Mouse (Mus musculus) v-Abl transformed pro-B cells (cell line): ENCODE data around the gene Tnfsf14.

Experiments
- in situ Hi-C, 2 experiments: fragments of 400-800 bp; cut with MboI; formaldehyde crosslinking; loops; one replicate each; pipeline ENCODE4 v1.15.1; 2025; ENCODE audit not compliant: unreplicated experiment in 2 of 2

Gene Tnfsf14

DNA sequence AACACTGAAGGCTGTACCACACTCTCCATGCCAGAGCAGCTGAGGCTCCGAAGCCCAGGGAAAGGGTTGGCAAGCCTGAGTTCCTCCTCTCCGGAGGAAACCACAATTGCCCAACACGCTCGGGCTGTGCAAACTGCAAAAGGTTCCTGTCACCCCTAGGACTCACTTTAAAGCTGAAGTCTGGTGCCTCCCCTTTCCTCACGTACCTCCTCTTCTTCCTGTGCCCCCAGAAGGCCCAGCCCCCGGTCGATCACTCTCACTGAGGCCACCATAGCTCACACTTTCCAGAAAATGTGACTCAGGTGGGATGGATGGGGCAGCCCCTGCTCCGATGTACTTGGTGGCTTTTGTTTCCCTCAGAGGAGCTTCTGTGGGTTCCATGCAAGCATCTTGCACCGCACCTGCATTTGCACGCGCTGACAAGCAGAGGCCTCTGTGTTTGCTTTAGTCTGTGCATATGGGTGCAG lies at the start of gene Tnfsf14:
Tnfsf14 (minus strand) TSS at position 137 of the 467 bp plus-strand sequence.
- in situ Hi-C loops, result no loop called here

DNA sequence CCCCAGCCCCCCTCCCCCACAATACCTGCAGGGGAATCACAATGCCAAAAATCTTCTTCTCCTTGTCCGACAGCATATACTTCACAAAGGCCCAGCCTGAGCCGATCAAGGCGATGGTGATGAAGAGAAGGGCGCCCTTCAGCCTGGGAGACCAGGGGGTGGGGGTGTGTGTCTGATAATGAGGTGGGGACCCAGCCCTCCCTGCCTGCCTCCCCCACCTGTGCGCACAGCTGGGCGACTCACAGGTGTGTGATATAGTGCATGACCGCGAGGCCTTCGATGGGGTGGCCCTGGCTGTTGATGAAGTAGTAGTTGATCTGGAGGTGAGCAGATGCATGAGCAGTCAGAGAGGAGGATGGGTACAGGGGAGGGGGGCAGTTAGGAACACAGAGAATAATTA lies 43.2 kb upstream of the Tnfsf14 start:
- in situ Hi-C loops, result no loop called here

GRCm38 (mm10) chr17:57235803-57236202 lies 41.8 kb upstream of the Tnfsf14 start:
- in situ Hi-C loops, result no loop called here

GRCm38 (mm10) chr17:57234254-57234928 lies 40.4 kb upstream of the Tnfsf14 start:
- in situ Hi-C loops, result no loop called here

GRCm38 (mm10) chr17:57233038-57233437 lies 39.1 kb upstream of the Tnfsf14 start:
- in situ Hi-C loops, result no loop called here

- in situ Hi-C loops, result no loop called here
These were observed 38.2 kb upstream of the Tnfsf14 start for GRCm38 (mm10) chr17:57232200-57232599.

DNA sequence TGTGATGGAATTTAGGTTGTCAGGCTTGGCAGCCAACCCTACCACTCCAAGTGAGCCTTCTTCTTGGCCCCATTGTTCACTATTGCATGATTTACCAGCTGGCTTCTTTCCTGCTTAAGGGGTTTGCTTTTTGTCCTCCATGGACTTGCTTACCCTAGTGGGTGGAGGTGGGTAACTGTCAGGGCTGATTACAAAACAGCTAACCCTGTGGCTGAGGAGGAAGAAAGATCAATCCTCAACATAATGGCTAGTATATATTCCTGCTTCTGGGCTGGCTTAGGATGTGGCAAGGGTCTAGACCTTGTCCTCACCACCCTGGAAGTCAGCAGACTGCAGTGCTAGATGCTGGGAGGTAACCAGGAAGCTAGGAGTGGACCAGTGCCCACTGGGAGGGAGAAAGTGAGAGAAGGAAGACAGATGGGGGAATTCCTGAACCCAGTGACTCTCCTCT lies 37.4 kb upstream of the Tnfsf14 start:
- in situ Hi-C loops, result no loop called here

DNA sequence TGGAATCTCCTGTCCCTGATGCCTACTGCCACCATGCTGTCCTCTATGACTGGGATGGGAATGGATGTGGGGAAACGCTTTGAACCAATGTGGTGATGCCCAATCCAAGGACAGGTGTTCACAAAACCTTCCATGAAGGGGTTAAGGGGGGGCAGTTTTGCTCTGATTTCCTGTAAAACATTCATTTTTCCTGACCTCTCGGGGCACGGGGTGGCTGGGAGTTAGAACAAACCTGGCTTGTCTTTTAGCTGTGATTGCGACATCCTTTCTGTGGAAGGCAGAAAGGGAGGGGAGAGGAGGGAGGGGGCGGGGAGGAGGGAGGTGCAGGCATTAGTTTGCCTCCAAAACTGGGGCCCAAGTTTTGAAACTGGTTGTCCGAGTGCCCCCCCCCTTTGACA lies 36.8 kb upstream of the Tnfsf14 start:
- in situ Hi-C loops, result no loop called here

DNA sequence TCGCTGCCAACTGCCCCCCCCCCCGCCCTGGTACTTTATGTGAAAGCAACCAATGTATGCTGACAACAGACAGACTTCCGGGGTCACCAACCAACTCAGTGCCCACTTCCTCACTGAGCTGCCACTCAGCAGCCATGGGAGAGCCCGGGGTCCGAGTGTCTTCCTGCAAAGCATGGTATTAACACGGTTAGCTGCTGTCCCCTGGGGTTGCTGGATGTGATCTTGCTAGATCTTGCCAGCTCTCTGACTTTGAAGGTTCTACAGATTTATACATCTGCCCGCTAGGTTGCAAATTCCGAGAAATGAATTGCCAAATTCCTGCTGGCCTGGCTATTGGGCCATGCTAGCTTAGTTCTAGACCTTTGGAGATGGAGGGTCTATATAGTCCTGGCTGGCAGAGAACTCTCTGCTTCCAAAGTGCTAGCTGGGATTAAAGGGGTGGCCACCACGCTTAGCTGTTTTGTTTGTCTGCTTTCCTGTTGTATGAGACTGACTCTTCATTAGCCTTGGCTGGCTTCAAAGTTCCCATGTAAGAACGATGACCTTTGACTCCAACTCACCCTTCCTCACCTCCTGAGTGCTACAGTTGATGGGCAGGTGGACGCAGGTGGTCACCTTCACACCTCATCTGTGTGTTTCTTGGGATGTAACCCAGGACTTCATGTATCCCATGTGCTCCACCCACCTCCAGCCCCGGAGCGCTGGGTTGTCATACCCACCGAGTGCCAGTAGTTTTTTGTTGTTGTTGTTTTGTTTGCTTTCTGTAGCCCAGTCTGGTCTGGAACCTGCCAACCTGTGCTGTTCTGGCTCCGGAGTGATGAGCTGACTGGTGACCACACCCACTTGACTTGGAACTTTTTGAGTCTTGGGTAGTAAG lies 36.1 kb upstream of the Tnfsf14 start:
- in situ Hi-C loops, result no loop called here

DNA sequence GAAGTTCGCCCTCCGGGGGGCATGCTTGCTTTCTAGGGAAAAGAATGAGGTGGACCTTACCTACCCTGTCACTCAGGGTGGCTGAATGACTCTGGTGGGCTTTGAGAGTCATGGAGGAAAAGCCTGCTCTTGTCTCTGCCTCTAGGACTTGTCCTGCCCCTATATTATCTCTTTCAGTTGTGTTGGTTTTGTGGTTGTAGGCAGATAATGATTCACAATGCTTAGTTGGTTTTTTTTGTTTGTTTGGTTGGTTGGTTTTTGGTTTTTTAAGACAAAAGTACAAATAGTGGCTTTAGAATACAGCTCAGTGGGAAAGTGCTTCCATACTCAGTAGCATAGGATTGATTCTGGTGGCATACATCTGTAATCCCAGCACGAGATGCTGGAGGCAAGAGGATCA lies 34.9 kb upstream of the Tnfsf14 start:
- in situ Hi-C loops, result no loop called here

DNA sequence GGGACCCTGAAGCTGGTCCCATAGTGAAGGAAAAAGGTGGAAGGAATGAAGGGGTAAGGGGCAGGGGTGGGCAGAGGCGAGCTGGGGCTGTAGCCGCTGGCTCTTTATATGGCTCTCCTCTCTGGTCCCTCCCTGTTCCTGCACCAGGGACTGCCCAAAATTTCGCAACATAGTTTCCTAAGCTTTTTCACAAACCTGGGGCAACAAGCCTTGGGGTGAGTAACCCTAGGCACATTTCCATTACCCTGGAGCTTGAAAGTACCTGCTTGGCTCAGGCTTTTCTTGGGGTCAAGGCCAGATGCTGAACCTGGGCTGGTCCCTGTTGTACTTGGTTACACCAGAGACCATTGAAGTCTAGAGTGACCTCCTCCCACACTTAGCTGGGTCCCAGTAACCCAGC lies 34.0 kb upstream of the Tnfsf14 start, which contains the start of gene C3:
C3 (minus strand) TSS at position 123 of the 400 bp plus-strand sequence.
- in situ Hi-C loops, result no loop called here

GRCm38 (mm10) chr17:57227468-57227867 lies 33.5 kb upstream of the Tnfsf14 start:
- in situ Hi-C loops, result no loop called here

DNA sequence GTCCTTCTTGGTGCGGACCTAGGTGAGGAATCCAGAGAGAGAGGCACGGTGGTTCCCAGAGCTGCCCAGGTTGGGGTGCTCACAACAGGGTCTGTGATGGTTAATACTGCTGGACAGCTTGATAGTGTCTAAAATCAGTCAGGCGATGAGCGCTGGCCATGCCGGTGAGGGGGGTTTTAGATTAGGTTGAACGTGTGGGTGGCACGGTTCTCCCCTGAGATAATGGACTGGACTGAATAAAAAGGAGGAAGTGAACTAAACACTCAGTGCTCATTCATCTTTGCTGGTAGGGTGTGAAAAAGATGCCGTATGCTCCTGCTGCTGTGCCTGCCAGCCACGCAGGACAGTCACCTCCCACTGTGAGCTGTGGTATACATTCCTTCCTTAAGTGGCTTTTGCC lies 29.3 kb upstream of the Tnfsf14 start:
- in situ Hi-C loops, result no loop called here

- in situ Hi-C loops, result no loop called here
These were observed 27.9 kb upstream of the Tnfsf14 start for GRCm38 (mm10) chr17:57221911-57222310.

- in situ Hi-C loops, result loop anchor here (5.0 kb wide), 3 partner anchors 117 to 1687 kb away; no protein-coding TSS in a partner anchor
These were observed 25.9 kb upstream of the Tnfsf14 start for GRCm38 (mm10) chr17:57219884-57220207.

DNA sequence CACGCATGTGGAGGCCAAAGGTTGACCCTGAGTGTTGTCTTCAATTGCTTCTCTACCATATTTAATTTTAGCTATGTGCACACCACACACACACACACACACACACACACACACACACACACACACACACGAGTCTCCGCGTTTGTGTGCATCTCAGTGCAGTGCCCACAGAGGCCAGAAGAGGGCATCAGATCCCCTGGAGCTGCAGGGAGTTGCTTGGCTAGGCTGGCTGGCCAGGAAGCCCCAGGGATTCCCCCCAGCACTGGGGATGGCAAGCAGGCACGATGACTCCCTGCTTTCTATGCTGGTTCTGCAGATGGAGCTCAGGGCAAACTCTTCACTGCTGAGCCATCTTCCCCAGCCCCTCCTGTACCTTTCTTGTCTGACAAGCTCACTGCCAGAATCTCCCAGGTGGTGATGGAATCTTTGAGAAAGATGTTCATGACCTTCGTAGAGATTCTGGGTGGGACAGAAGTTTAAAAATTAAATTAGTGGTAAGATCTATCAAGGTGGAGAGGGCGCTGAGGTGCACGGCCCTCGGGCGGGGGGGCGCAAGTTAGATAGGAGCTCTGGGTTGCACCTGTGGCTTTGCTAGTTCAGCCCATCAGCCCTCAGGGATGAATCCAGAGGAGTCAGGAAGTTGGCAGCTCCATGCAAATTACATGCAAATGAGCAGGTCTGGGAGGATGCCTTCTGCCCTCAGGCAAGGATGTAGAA lies 25.3 kb upstream of the Tnfsf14 start:
- in situ Hi-C loops, result loop anchor here (5.0 kb wide), 3 partner anchors 118 to 1688 kb away; no protein-coding TSS in a partner anchor

- in situ Hi-C loops, result loop anchor here (5.0 kb wide), 3 partner anchors 119 to 1689 kb away; no protein-coding TSS in a partner anchor
These were observed 24.4 kb upstream of the Tnfsf14 start for GRCm38 (mm10) chr17:57218335-57218900.

DNA sequence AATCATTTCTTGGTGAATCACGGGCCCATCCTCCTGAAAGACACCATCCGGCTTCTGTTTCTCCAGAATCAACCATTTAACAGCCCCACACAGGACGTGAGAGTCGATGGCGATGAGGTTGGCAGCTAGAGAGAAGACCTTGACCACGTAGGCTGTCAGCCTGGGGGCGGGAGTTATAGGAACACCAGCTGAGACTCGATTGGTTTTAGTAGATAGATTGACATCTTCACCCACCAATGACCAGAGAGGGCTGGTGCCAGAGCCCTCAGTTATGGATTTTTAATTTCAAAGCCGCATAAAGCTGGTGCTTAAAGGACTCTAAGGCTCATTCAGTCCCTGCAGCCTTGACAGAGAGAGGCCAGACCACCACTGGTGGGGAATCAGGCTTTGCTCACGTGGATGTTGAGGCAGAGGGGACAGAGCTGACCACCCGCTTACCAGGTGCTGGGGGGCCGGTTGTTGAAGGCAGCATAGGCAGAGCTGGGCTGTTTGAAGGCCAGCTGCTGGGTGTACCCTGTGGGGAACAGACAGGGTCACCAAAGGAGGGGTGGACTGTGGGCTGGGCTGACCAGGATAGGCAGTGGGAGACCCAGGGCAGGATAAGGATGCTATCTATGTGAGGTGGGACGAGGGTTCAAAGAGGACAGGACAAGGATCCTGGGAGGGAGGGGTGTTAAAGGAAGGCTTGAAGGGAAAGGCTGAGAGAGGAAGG lies 20.9 kb upstream of the Tnfsf14 start:
- in situ Hi-C loops, result loop anchor here (5.0 kb wide), 3 partner anchors 118 to 1692 kb away; no protein-coding TSS in a partner anchor

DNA sequence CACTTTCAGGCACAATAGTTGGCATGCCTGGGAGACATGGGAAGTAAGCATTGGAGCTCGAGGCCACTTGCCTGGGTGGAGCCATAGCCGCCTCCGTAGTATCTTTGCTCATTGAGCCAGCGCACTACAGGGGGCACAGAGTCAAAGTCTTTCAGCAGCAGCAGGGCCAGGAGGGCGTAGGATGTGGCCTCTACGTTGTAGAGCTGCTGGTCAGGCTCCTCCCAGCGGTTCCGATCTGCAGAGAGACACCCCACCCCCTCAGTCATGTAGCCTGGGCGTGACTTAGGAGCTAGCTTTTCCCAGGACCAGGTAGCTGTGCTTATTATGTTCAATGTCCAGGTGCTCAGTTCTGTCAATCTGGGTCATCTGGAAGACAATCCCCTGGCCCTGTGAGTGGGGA lies 17.5 kb upstream of the Tnfsf14 start:
- in situ Hi-C loops, result no loop called here

- in situ Hi-C loops, result no loop called here
These were observed 15.4 kb upstream of the Tnfsf14 start for GRCm38 (mm10) chr17:57209330-57209729.
